Mouse (Mus musculus) heart, embryonic 16.5 days (tissue): ENCODE measurements around the gene Tmcc3. TPM values are rescaled to one million over a fixed set of nuclear protein-coding genes. Genes with fewer than 3 reads are reported as not detected.

ENCODE experiments used
- ATAC-seq: fragments of 200-750 bp; cut with Nextera tagmentation; replicated peaks from 2 replicates; pipeline ENCODE4 v1.8.0; 2017; ENCODE audit warnings: moderate number of reproducible peaks; ENCODE audit not compliant: insufficient read depth, low FRiP score; ENCODE audit errors: extremely low read depth
- H3K27ac ChIP-seq: fragments of 300-500 bp; sonication (generic); 2 replicates; pipeline ENCODE4 v1.5.1; 2014; ENCODE audit warnings: mild to moderate bottlenecking, low read length, control low read depth, moderate library complexity
- H3K27me3 ChIP-seq: fragments of 300-500 bp; sonication (generic); 2 replicates; pipeline ENCODE4 v1.6.1; 2014; ENCODE audit warnings: low read length, mixed read lengths; ENCODE audit not compliant: control insufficient read depth, insufficient read depth
- H3K36me3 ChIP-seq: fragments of 300-500 bp; sonication (generic); 2 replicates; pipeline ENCODE4 v1.6.1; 2014; ENCODE audit not compliant: control insufficient read depth, insufficient read depth
- H3K4me1 ChIP-seq: fragments of 300-500 bp; sonication (generic); 2 replicates; pipeline ENCODE4 v1.6.1; 2014; ENCODE audit warnings: low read length, mixed read lengths; ENCODE audit not compliant: control insufficient read depth, insufficient read depth
- H3K4me2 ChIP-seq: fragments of 300-500 bp; sonication (generic); 2 replicates; pipeline ENCODE4 v1.6.1; 2014; ENCODE audit warnings: low read depth, mild to moderate bottlenecking, control low read depth, low read length
- H3K4me3 ChIP-seq: fragments of 300-500 bp; sonication (generic); 2 replicates; pipeline ENCODE4 v1.5.1; 2014; ENCODE audit warnings: mild to moderate bottlenecking, control low read depth, low read length
- H3K9ac ChIP-seq: fragments of 300-500 bp; sonication (generic); 2 replicates; pipeline ENCODE4 v1.6.1; 2014; ENCODE audit warnings: low read length, control low read depth
- H3K9me3 ChIP-seq: fragments of 300-500 bp; sonication (generic); replicated peaks from 2 replicates; pipeline ENCODE4 v1.6.1; 2016; ENCODE audit warnings: low read length; ENCODE audit not compliant: control insufficient read depth
- WGBS: fragments of 180-500 bp; shearing (Covaris S2); extraction: QIAGEN DNeasy Blood & Tissue Kit; methylation state at CpG from one replicate; pipeline ENCODE4 v1.1.7; 2014; 5-methylcytosine and 5-hydroxymethylcytosine counted together
- polyA plus RNA-seq: library from polyadenylated mRNA; unstranded; fragments of >200 nt; fragmentation: Nextera tagmentation; extraction: Ambion mirVana; gene quantifications from 2 replicates; pipeline ENCODE4 v1.2.1, GENCODE M21; 2015

Gene Tmcc3
- polyA plus RNA-seq, 1 experiment from 2014 or later: 11.4 TPM

GRCm38 (mm10) chr10:94433901-94434300 is 122.2 kb downstream of the Tmcc3 start:
- no peak overlapping the region for H3K4me2 ChIP-seq
- H3K9ac ChIP-seq: no peak overlapping the region
- no peaks in the 10 kb centered on the region for H3K9me3 ChIP-seq
- 0 out of 2 replicates have a peak, but pooled peaks cover 2% of the 10 kb centered on the region for H3K4me1 ChIP-seq
- no peak for ATAC-seq
- H3K27me3 ChIP-seq: no peaks in the 10 kb centered on the region
- no peaks in the 10 kb centered on the region for H3K36me3 ChIP-seq
- no peak overlapping the region for H3K27ac ChIP-seq
- H3K4me3 ChIP-seq: no peak overlapping the region
- 23% methylated on average over 7 of the region's 7 CpGs for WGBS

- H3K36me3 ChIP-seq: no peaks in the 10 kb centered on the region
- H3K4me3 ChIP-seq: no peak overlapping the region
- no peaks in the 10 kb centered on the region for H3K27me3 ChIP-seq
- H3K9me3 ChIP-seq: no peaks in the 10 kb centered on the region
- 80% methylated on average over 7 of the region's 7 CpGs for WGBS
- no peak overlapping the region for H3K27ac ChIP-seq
- H3K4me2 ChIP-seq: no peak overlapping the region
- H3K4me1 ChIP-seq: no peaks in the 10 kb centered on the region
- no peak for ATAC-seq
- no peak overlapping the region for H3K9ac ChIP-seq
Observed at GRCm38 (mm10) chr10:94442725-94443124, 131.0 kb downstream of the Tmcc3 start.

DNA sequence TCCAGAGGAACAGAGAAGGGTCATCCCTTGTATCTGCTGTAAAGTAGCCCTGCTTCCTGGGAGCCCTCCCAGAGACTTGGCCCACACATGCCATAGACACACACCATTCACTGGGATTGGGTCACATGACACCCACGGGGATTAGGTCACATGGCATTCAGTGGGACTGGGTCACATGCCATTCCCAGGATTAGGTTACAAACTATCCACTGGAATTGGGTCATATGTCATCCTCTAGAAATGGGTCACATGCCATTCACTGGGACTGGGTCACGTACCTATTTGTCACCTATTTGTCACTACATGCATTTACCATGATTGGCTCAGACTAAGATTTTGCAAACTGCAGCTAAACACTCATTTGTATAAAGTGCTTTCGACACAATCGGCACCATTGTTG is 131.7 kb downstream of the Tmcc3 start:
- no peaks in the 10 kb centered on the region for H3K27me3 ChIP-seq
- no peak overlapping the region for H3K4me2 ChIP-seq
- H3K9me3 ChIP-seq: no peaks in the 10 kb centered on the region
- no peaks in the 10 kb centered on the region for H3K4me1 ChIP-seq
- no peaks in the 10 kb centered on the region for H3K36me3 ChIP-seq
- no peak for ATAC-seq
- no peak overlapping the region for H3K9ac ChIP-seq
- 88% methylated on average over 4 of the region's 4 CpGs for WGBS
- H3K4me3 ChIP-seq: no peak overlapping the region
- H3K27ac ChIP-seq: no peak overlapping the region

DNA sequence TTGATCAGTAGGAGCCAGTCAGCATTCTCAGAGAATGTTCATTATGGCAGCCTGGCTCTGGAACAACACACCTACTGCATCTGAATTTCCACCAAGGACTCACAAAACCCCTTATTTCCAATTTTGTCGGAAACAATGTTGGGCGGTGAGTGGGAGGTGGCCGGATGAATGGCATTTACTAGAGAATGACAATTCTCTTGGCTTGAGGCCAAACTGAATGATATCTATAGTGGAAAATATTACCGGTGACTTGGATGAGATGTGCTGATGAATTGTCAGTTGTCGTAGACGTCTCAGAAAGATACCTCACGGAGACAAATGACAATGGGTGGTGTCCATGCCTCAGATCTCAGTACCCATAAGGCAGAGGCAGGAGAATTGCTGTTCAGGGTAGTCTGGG is 133.4 kb downstream of the Tmcc3 start:
- WGBS: 65% methylated on average over 7 of the region's 7 CpGs
- Histone ChIP-seq H3K27ac (no peak overlapping the region), H3K9me3 (no peaks in the 10 kb centered on the region), H3K27me3 (no peaks in the 10 kb centered on the region), H3K9ac (no peak overlapping the region), H3K4me2 (no peak overlapping the region), H3K4me1 (peaks cover 4% of the 10 kb centered on the region), H3K36me3 (no peaks in the 10 kb centered on the region), H3K4me3 (no peak overlapping the region)
- no peak for ATAC-seq

- ATAC-seq: no peak
- Histone ChIP-seq H3K4me1 (peaks cover 4% of the 10 kb centered on the region), H3K27ac (no peak overlapping the region), H3K36me3 (no peaks in the 10 kb centered on the region), H3K27me3 (no peaks in the 10 kb centered on the region), H3K4me2 (no peak overlapping the region), H3K9me3 (no peaks in the 10 kb centered on the region), H3K9ac (no peak overlapping the region), H3K4me3 (no peak overlapping the region)
- 56% methylated on average over 7 of the region's 7 CpGs for WGBS
Observed at GRCm38 (mm10) chr10:94446379-94447008, 134.7 kb downstream of the Tmcc3 start.

GRCm38 (mm10) chr10:94449676-94450075 is 137.9 kb downstream of the Tmcc3 start:
- Histone ChIP-seq H3K4me1 (peaks cover 4% of the 10 kb centered on the region), H3K36me3 (no peaks in the 10 kb centered on the region), H3K9me3 (no peaks in the 10 kb centered on the region), H3K4me2 (no peak overlapping the region), H3K27ac (no peak overlapping the region), H3K9ac (no peak overlapping the region), H3K27me3 (no peaks in the 10 kb centered on the region), H3K4me3 (no peak overlapping the region)
- 30% methylated on average over 3 of the region's 3 CpGs for WGBS
- ATAC-seq: no peak

DNA sequence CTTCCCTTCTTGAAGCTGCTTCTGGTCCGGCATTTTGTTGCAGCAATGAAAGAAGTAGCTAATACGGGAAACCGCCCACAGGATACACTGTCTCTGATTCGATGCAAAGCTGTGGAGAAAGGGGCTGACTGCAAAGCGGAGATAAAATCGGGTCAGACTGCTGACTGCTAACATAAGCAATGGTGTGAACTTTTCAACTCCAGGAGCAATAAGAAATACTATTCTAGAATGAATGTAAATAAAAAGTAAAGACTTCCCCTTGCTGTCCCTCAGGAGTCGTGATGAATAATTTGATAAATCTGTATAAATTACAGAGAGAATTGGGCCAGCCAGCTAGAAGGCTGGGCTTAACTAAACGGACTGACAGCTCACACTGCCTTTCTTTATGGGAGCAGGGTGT is 139.0 kb downstream of the Tmcc3 start:
- no peak overlapping the region for H3K27ac ChIP-seq
- 38% methylated on average over 8 of the region's 8 CpGs for WGBS
- H3K36me3 ChIP-seq: no peaks in the 10 kb centered on the region
- no peak overlapping the region for H3K4me3 ChIP-seq
- no peak overlapping the region for H3K9ac ChIP-seq
- ATAC-seq: no peak
- H3K9me3 ChIP-seq: no peaks in the 10 kb centered on the region
- no peaks in the 10 kb centered on the region for H3K27me3 ChIP-seq
- peaks cover 4% of the 10 kb centered on the region for H3K4me1 ChIP-seq
- no peak overlapping the region; the same call in 1 of the 2 replicates for H3K4me2 ChIP-seq

DNA sequence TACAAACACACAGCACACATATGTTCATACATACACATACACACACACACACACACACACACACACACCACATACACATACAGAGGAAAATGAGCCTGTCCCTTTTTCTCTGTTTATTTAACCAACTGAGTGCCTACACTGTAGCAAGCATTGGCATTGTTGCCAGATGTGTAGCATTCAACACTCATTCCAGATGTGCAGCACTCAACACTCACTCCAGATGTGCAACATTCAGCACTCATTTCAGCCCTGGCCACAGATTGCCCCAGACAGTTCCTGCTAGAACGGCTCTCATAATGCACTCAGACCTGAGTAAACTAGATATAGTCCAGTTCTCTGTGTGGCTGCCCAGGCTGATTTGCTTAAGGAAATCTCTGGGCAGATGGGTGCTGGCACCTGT is 145.7 kb downstream of the Tmcc3 start:
- WGBS: 52% methylated on average over 1 of the region's 1 CpGs
- H3K9me3 ChIP-seq: peaks cover 3% of the 10 kb centered on the region; the same call in 1 of the 2 replicates
- H3K27ac ChIP-seq: no peak overlapping the region
- no peaks in the 10 kb centered on the region for H3K27me3 ChIP-seq
- H3K4me2 ChIP-seq: no peak overlapping the region
- H3K9ac ChIP-seq: no peak overlapping the region
- ATAC-seq: no peak
- peaks cover 4% of the 10 kb centered on the region for H3K4me1 ChIP-seq
- H3K4me3 ChIP-seq: no peak overlapping the region
- no peaks in the 10 kb centered on the region for H3K36me3 ChIP-seq

- no peak overlapping the region for H3K27ac ChIP-seq
- no peak; the same call in 1 of the 2 replicates for ATAC-seq
Observed at GRCm38 (mm10) chr10:94458690-94459089, 146.9 kb downstream of the Tmcc3 start.

More at GRCm38 (mm10) chr10:94458690-94459089, 146.9 kb downstream of the Tmcc3 start:
- WGBS: 34% methylated on average over 6 of the region's 6 CpGs
- H3K4me1 ChIP-seq: peaks cover 17% of the 10 kb centered on the region
- no peaks in the 10 kb centered on the region for H3K36me3 ChIP-seq
- no peak overlapping the region for H3K4me3 ChIP-seq
- no peak overlapping the region for H3K4me2 ChIP-seq
- no peak overlapping the region for H3K9ac ChIP-seq
- H3K9me3 ChIP-seq: peaks cover 3% of the 10 kb centered on the region; the same call in 1 of the 2 replicates
- H3K27me3 ChIP-seq: no peaks in the 10 kb centered on the region
